Mouse (Mus musculus): Measurements from ENCODE around the gene Nipa1.

GRCm38 (mm10) chr7:56066136-56066535, 46.4 kb upstream of the Nipa1 start:
- TF ChIP-seq TAL1 (IDR thresholded peaks at IDR 0.05; ENCODE audit: low read length) (no peak), GATA1 (IDR thresholded peaks at IDR 0.05; ENCODE audit: low read length) (no peak)

Data from erythroblast, embryonic 14.5 days (primary cell).